Mouse (Mus musculus): ENCODE results near the gene Hps5. TPM values are rescaled to one million over a fixed set of nuclear protein-coding genes. Genes with fewer than 3 reads are reported as not detected.
A peak's percentile ranks its signal among the peaks of the same experiment; 100 is the strongest.
"Not testable (repeated sequence)": the region's sequence is repeated elsewhere in the genome, so short reads cannot be mapped to it uniquely, and the experiment has no call there.

Hps5 gene
- polyA plus RNA-seq, 1 experiment from 2014 or later, result 25.7 TPM

DNA sequence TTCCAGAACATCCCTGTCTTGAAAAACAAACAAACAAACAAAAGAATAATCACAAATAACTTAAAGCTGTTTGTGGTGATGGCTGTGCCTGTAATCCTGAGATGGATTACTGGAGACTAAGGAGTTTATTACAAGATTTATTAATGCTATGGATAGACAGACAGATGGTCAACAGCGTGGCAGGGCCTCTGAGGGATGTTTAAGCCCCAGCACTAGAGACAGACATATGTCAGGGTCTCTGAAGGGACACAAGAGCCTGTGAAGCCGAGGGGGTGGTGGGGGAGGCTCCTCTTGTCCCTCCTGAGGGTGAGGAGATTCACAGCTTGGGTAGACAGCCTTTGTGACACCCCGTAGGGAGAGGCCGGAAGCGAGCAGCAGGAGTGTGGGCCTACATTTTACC lies 41.2 kb upstream of the Hps5 start:
- 53% methylated on average over 5 of the region's 5 CpGs for WGBS
- Histone ChIP-seq H3K4me2 (no peak overlapping the region), H3K27ac (no peak overlapping the region), H3K36me3 (no peaks in the 10 kb centered on the region), H3K9ac (no peak overlapping the region), H3K4me3 (no peak overlapping the region), H3K4me1 (peaks cover 25% of the 10 kb centered on the region), H3K9me3 (no peaks in the 10 kb centered on the region), H3K27me3 (peaks cover 8% of the 10 kb centered on the region; the same call in 1 of the 2 replicates)
- ATAC-seq (ENCODE audit: insufficient number of reproducible peaks, insufficient read depth, low FRiP score, low TSS enrichment, low read depth), result no peak

DNA sequence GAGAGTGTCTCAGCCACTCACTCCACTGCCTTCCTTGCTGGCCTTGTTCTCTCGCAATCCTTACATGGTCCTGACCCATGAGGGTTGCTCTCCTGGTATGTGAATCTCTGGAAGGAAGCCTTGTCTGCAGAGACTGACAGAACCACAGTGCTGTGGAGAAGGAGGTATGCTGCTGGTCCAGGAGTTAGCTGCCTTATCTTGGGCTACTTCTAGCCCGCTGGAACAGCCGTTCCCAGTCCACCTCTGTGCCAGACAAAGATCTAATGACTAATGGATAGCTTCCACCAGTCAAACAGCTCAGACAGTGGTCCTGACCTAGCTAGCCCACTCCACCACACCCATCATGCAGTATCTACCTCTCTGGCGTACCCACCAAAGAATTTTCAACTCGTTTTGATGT lies 40.5 kb upstream of the Hps5 start:
- Histone ChIP-seq H3K4me3 (no peak overlapping the region), H3K4me2 (no peak overlapping the region), H3K27me3 (peaks cover 7% of the 10 kb centered on the region; the same call in 1 of the 2 replicates), H3K27ac (no peak overlapping the region), H3K9me3 (no peaks in the 10 kb centered on the region), H3K9ac (no peak overlapping the region), H3K36me3 (no peaks in the 10 kb centered on the region), H3K4me1 (peaks cover 23% of the 10 kb centered on the region)
- 84% methylated on average over 5 of the region's 5 CpGs for WGBS
- no peak for ATAC-seq (ENCODE audit: insufficient number of reproducible peaks, insufficient read depth, low FRiP score, low TSS enrichment, low read depth)

GRCm38 (mm10) chr7:46834994-46835610 lies 39.2 kb upstream of the Hps5 start:
- H3K4me3 ChIP-seq, result no peak overlapping the region
- WGBS, result 35% methylated on average over 10 of the region's 14 CpGs
- peaks cover 21% of the 10 kb centered on the region for H3K4me1 ChIP-seq
- H3K27ac ChIP-seq, result no peak overlapping the region
- no peak for ATAC-seq (ENCODE audit: insufficient number of reproducible peaks, insufficient read depth, low FRiP score, low TSS enrichment, low read depth)
- no peaks in the 10 kb centered on the region for H3K27me3 ChIP-seq
- H3K9ac ChIP-seq, result peak overlapping the region; percentile 21; the same call in 1 of the 2 replicates
- no peaks in the 10 kb centered on the region for H3K36me3 ChIP-seq
- no peaks in the 10 kb centered on the region for H3K9me3 ChIP-seq
- H3K4me2 ChIP-seq, result no peak overlapping the region

GRCm38 (mm10) chr7:46833670-46834255 lies 37.9 kb upstream of the Hps5 start:
- no peak overlapping the region for H3K4me3 ChIP-seq
- H3K4me2 ChIP-seq, result no peak overlapping the region
- H3K4me1 ChIP-seq, result peaks cover 12% of the 10 kb centered on the region
- no peaks in the 10 kb centered on the region for H3K9me3 ChIP-seq
- no peaks in the 10 kb centered on the region for H3K36me3 ChIP-seq
- no peak for ATAC-seq (ENCODE audit: insufficient number of reproducible peaks, insufficient read depth, low FRiP score, low TSS enrichment, low read depth)
- no peaks in the 10 kb centered on the region for H3K27me3 ChIP-seq
- WGBS, result 86% methylated on average over 7 of the region's 7 CpGs
- H3K27ac ChIP-seq, result no peak overlapping the region
- no peak overlapping the region for H3K9ac ChIP-seq

DNA sequence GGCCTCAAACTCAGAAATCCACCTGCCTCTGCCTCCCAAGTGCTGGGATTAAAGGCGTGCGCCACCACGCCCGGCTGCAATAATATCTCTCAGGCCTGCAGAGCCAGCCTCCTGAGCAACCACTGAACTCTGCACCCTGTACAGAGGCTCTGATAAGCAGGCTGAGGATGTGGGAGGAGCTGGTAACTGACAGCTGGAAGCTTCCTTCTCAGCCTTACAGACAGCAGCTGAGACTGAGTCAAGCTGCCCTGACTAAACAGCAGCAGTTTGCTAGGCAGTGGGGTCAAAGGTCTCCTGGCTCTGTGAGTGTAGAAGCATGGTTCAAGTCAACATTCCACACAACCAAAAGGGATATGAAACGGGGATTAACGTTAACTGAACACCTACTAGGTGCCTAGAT lies 37.4 kb upstream of the Hps5 start:
- 68% methylated on average over 6 of the region's 6 CpGs for WGBS

GRCm38 (mm10) chr7:46832112-46832810 lies 36.4 kb upstream of the Hps5 start:
- not testable (repeated sequence) for H3K27ac ChIP-seq; H3K4me1 ChIP-seq; H3K27me3 ChIP-seq; H3K36me3 ChIP-seq; ATAC-seq (ENCODE audit: insufficient number of reproducible peaks, insufficient read depth, low FRiP score, low TSS enrichment, low read depth); H3K4me3 ChIP-seq; H3K4me2 ChIP-seq; H3K9ac ChIP-seq; H3K9me3 ChIP-seq
- WGBS, result 92% methylated on average over 11 of the region's 11 CpGs

More for the DNA sequence above, 37.4 kb upstream of the Hps5 start:
- no peak overlapping the region for H3K27ac ChIP-seq
- no peak for ATAC-seq (ENCODE audit: insufficient number of reproducible peaks, insufficient read depth, low FRiP score, low TSS enrichment, low read depth)
- H3K4me2 ChIP-seq, result no peak overlapping the region
- no peaks in the 10 kb centered on the region for H3K27me3 ChIP-seq
- H3K4me3 ChIP-seq, result no peak overlapping the region
- no peak overlapping the region for H3K9ac ChIP-seq
- H3K9me3 ChIP-seq, result no peaks in the 10 kb centered on the region
- no peaks in the 10 kb centered on the region for H3K36me3 ChIP-seq
- peaks cover 7% of the 10 kb centered on the region for H3K4me1 ChIP-seq

GRCm38 (mm10) chr7:46831693-46832092 lies 35.8 kb upstream of the Hps5 start:
- Histone ChIP-seq H3K9me3 (no peaks in the 10 kb centered on the region), H3K27ac (no peak overlapping the region), H3K4me2 (no peak overlapping the region), H3K36me3 (no peaks in the 10 kb centered on the region), H3K4me3 (no peak overlapping the region), H3K27me3 (no peaks in the 10 kb centered on the region), H3K9ac (no peak overlapping the region), H3K4me1 (0 out of 2 replicates have a peak, but pooled peaks cover 4% of the 10 kb centered on the region)
- 71% methylated on average over 8 of the region's 8 CpGs for WGBS
- no peak for ATAC-seq (ENCODE audit: insufficient number of reproducible peaks, insufficient read depth, low FRiP score, low TSS enrichment, low read depth)

DNA sequence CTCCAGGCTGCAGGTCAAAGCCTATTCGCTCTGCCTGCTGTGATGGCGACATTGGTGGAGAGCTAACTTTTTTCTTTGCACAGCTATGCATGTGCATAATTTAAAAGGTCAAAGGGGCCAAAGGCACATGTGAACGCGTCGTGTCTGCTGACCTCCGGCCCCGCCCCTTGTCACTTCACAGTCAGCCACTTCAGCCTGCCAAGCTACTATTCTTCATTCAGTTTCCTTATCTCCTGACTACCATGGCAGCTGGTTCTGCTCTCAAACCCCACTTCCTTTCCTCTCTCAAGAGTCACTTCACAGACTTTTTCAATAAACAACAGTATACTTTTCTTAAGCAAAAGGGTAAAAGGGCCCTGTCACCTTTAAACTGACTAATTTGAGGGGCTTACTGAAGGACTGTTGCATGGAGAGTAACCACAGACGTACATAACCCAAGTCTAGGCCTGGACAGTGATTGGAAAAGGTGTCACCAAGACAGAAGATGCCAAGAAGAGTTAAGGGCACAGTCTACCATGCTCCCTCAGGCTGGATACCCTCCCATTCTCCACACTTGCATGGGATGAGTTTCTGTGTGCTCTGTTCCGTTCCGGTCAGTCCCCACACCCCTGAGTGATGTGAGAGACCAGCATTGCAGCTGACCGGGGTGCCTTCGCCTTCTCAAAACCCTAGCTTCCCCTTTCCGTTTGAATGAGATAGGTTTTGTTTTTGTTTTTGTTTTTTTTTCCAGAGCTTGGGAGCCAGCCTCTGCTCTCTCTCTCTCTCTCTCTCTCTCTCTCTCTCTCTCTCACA lies 35.1 kb upstream of the Hps5 start:
- H3K27me3 ChIP-seq, result no peaks in the 10 kb centered on the region
- ATAC-seq (ENCODE audit: insufficient number of reproducible peaks, insufficient read depth, low FRiP score, low TSS enrichment, low read depth), result no peak

DNA sequence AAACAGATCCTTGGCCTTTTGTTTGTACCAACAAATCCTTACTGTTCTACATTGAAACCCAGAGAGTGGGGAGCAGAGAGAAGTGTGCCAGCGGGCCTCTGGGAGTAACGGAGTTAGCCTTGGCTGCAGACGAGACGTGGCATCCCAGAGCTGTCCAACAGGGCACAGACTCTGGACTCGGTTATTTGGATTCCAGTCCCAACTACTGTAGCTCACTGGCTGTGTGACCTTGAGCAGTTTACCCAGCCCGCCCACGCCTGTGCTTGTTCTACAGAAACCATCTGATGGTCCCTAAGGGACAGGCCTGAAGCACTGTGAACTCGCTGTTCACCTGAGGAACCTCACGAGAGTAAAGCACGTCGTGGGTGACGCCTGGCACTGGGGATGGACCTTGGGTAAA lies 34.0 kb upstream of the Hps5 start:
- no peak overlapping the region for H3K4me3 ChIP-seq
- H3K27me3 ChIP-seq, result no peaks in the 10 kb centered on the region
- ATAC-seq (ENCODE audit: insufficient number of reproducible peaks, insufficient read depth, low FRiP score, low TSS enrichment, low read depth), result no peak
- no peaks in the 10 kb centered on the region for H3K36me3 ChIP-seq
- no peak overlapping the region for H3K27ac ChIP-seq
- no peak overlapping the region for H3K4me2 ChIP-seq
- no peak overlapping the region for H3K9ac ChIP-seq
- H3K4me1 ChIP-seq, result 0 out of 2 replicates have a peak, but pooled peaks cover 4% of the 10 kb centered on the region
- WGBS, result 88% methylated on average over 12 of the region's 12 CpGs
- H3K9me3 ChIP-seq, result no peaks in the 10 kb centered on the region

More for the DNA sequence above, 35.1 kb upstream of the Hps5 start:
- Histone ChIP-seq H3K27ac (no peak overlapping the region), H3K36me3 (no peaks in the 10 kb centered on the region), H3K9ac (no peak overlapping the region), H3K4me3 (no peak overlapping the region), H3K4me2 (no peak overlapping the region), H3K4me1 (0 out of 2 replicates have a peak, but pooled peaks cover 4% of the 10 kb centered on the region), H3K9me3 (no peaks in the 10 kb centered on the region)
- 61% methylated on average over 13 of the region's 13 CpGs for whole genome bisulfite sequencing

GRCm38 (mm10) chr7:46827803-46828184 lies 31.9 kb upstream of the Hps5 start:
- Histone ChIP-seq H3K9ac (no peak overlapping the region), H3K4me2 (no peak overlapping the region), H3K4me3 (no peak overlapping the region), H3K36me3 (peaks cover 15% of the 10 kb centered on the region), H3K27ac (no peak overlapping the region), H3K27me3 (no peaks in the 10 kb centered on the region), H3K4me1 (0 out of 2 replicates have a peak, but pooled peaks cover 4% of the 10 kb centered on the region), H3K9me3 (no peaks in the 10 kb centered on the region)
- ATAC-seq (ENCODE audit: insufficient number of reproducible peaks, insufficient read depth, low FRiP score, low TSS enrichment, low read depth), result no peak
- 91% methylated on average over 2 of the region's 2 CpGs for WGBS

DNA sequence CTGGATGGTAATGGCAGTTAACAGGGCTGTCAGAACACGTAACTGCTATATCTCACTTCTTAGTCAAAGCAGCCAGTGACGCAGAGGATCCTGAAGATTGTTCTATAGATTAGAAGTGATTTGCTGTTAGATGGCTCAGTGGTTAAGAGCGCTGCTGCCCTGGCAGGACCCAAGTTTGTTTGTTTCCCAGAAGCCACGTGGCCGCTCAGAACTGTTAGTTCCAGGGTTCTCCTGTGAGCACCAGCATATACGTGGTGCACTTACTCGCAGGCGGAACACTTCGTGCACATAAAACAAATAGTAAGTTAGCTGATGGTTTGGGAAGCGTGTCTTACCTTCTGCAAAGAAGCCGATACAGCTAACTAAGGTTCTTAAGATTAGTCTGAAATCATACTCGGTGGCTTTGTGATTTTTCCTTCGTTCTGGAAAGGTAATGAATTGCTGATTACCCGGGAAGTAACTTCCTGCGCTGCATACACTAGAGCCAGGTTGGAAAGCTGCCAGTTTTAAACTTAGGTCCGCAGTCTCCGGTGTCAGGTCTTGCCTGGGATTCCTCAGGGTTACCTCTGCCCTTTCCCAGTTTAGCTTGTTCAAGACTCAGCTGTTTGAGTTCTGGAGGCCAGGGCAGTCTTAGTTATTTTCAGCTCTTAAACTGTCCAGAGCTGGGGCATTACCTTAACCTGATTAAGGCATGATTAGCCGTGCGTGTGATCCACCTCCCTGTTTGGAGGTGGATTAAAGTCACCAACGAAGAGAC lies 31.4 kb upstream of the Hps5 start:
- Histone ChIP-seq H3K4me1 (0 out of 2 replicates have a peak, but pooled peaks cover 4% of the 10 kb centered on the region), H3K4me2 (no peak overlapping the region), H3K4me3 (no peak overlapping the region), H3K27me3 (no peaks in the 10 kb centered on the region), H3K36me3 (peaks cover 21% of the 10 kb centered on the region), H3K9me3 (no peaks in the 10 kb centered on the region), H3K9ac (no peak overlapping the region), H3K27ac (no peak overlapping the region)
- WGBS, result 68% methylated on average over 20 of the region's 20 CpGs
- no peak for ATAC-seq (ENCODE audit: insufficient number of reproducible peaks, insufficient read depth, low FRiP score, low TSS enrichment, low read depth)

Measured in embryonic facial prominence, embryonic 13.5 days (tissue).